Mouse (Mus musculus) CH12.LX (cell line): Measurements from ENCODE around the gene Adamts7.

Source experiments
- CHD1 ChIP-seq: IDR thresholded peaks from 2 replicates; pipeline ENCODE4 v1.6.1; 2012; ENCODE audit warnings: low read depth, low read length, improper control_type of control experiment, inconsistent platforms
- E2F4 ChIP-seq: IDR thresholded peaks from 2 replicates; pipeline ENCODE4 v1.6.1; 2011; ENCODE audit warnings: low read depth, low read length, improper control_type of control experiment; ENCODE audit not compliant: insufficient replicate concordance
- POLR2A ChIP-seq: IDR thresholded peaks from 2 replicates; pipeline ENCODE4 v1.6.1; 2011; ENCODE audit warnings: low read depth, mild to moderate bottlenecking, improper control_type of control experiment, low read length

- TF ChIP-seq POLR2A (peak; percentile 32; the same call in 1 of the 2 replicates), E2F4 (no peak), CHD1 (no peak)
Observed at GRCm38 (mm10) chr9:90204396-90204915, 41.6 kb downstream of the Adamts7 start.
